Mouse (Mus musculus) ES-Bruce4 (cell line): ENCODE results near the gene Lrp1.

ENCODE experiments used
- CTCF ChIP-seq: IDR thresholded peaks from one replicate; pipeline ENCODE4 v1.8.1; 2011; ENCODE audit warnings: low read depth, low read length
- POLR2A ChIP-seq: IDR thresholded peaks from one replicate; pipeline ENCODE4 v1.8.1; 2011; ENCODE audit warnings: low read length; ENCODE audit not compliant: insufficient read depth

DNA sequence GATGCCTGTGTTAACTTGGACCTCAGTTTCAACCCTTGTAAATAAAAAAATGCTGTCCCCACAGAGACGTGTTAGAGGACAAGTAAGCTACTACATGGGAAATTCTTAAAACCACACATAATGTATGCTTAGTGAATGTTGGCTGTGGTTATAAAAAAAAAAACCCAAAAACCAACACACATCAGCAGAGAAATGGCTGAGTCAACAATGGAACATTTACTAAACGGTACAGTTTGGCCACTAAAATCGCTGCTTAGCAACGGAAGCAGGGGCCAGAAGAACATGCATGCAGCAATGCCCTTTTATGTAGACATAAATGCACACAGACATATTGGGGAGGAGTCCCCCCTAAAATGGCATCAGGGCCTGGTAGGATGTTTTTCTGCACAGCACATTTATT lies 34.7 kb downstream of the Lrp1 start:
- TF ChIP-seq CTCF (no peak), POLR2A (no peak)
